Mouse (Mus musculus) neural tube, embryonic 11.5 days (tissue): ENCODE results near the gene Odf2. TPM values are rescaled to one million over a fixed set of nuclear protein-coding genes. Genes with fewer than 3 reads are reported as not detected.

Source experiments
- ATAC-seq: fragments of 200-750 bp; cut with Nextera tagmentation; 2 replicates; pipeline ENCODE4 v1.8.0; 2017; ENCODE audit warnings: moderate number of reproducible peaks, mild to moderate bottlenecking, moderate TSS enrichment, moderate library complexity; ENCODE audit not compliant: insufficient read depth, low FRiP score, low TSS enrichment
- DNase-seq: peaks from one replicate; pipeline ENCODE4 v3.0.0-alpha.2; 2015; ENCODE audit warnings: low spot score
- H3K27ac ChIP-seq: fragments of 300-500 bp; sonication (generic); 2 replicates; pipeline ENCODE4 v1.5.1; 2014; ENCODE audit warnings: low read depth, mild to moderate bottlenecking, low read length
- H3K27me3 ChIP-seq: fragments of 300-500 bp; sonication (generic); 2 replicates; pipeline ENCODE4 v1.6.1; 2014; ENCODE audit warnings: mild to moderate bottlenecking, low read length, mixed read lengths; ENCODE audit not compliant: control insufficient read depth, insufficient read depth
- H3K36me3 ChIP-seq: fragments of 300-500 bp; sonication (generic); 2 replicates; pipeline ENCODE4 v1.6.1; 2014; ENCODE audit warnings: mild to moderate bottlenecking, low read length, moderate library complexity, mixed read lengths; ENCODE audit not compliant: control insufficient read depth, insufficient read depth
- H3K4me1 ChIP-seq: fragments of 300-500 bp; sonication (generic); 2 replicates; pipeline ENCODE4 v1.6.1; 2014; ENCODE audit warnings: low read length, mixed read lengths; ENCODE audit not compliant: control insufficient read depth, insufficient read depth
- H3K4me2 ChIP-seq: fragments of 300-500 bp; sonication (generic); 2 replicates; pipeline ENCODE4 v1.6.1; 2014; ENCODE audit warnings: low read depth, mild to moderate bottlenecking, moderate library complexity
- H3K4me3 ChIP-seq: fragments of 300-500 bp; sonication (generic); 2 replicates; pipeline ENCODE4 v1.5.1; 2014; ENCODE audit warnings: low read depth, low read length
- H3K9ac ChIP-seq: fragments of 300-500 bp; sonication (generic); 2 replicates; pipeline ENCODE4 v1.6.1; 2014; ENCODE audit warnings: mild to moderate bottlenecking, low read length
- H3K9me3 ChIP-seq: fragments of 300-500 bp; sonication (generic); 2 replicates; pipeline ENCODE4 v1.6.1; 2016; ENCODE audit warnings: low read length; ENCODE audit not compliant: control insufficient read depth
- WGBS: fragments of 180-500 bp; shearing (Covaris S2); extraction: QIAGEN DNeasy Blood & Tissue Kit; methylation state at CpG from one replicate; pipeline ENCODE4 v1.1.7; 2014; 5-methylcytosine and 5-hydroxymethylcytosine counted together
- microRNA-seq: library from miRNA; unstranded; fragments of <30 nt; microRNA quantifications from one replicate; pipeline ENCODE4, GENCODE M21; 2016
- polyA plus RNA-seq: library from polyadenylated mRNA; unstranded; fragments of >200 nt; fragmentation: Nextera tagmentation; extraction: Ambion mirVana; gene quantifications from 2 replicates; pipeline ENCODE4 v1.2.1, GENCODE M21; 2014

Gene Odf2
- polyA plus RNA-seq, 1 experiment from 2014 or later = 74.6 TPM

DNA sequence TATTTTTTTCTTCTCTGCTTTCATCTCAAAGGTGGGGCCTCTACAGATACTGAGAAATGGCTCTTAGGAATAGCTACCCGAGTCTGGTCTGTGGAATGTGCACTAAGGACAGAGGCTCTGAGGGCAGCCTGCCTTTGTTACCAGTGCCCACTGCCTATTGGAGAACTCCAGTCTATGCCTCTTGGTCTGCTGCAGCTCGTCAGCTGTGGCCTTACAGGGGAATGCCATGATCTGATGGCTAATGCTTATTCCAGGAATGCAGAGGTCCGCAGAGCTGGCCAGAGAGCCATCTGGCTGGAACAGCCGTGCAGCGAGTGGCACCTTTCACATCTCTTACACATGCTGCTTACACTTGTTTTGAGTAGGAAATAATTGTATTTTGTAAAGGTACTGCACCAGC, 78.7 kb downstream of the Odf2 start:
- 53% methylated on average over 5 of the region's 5 CpGs for WGBS

DNA sequence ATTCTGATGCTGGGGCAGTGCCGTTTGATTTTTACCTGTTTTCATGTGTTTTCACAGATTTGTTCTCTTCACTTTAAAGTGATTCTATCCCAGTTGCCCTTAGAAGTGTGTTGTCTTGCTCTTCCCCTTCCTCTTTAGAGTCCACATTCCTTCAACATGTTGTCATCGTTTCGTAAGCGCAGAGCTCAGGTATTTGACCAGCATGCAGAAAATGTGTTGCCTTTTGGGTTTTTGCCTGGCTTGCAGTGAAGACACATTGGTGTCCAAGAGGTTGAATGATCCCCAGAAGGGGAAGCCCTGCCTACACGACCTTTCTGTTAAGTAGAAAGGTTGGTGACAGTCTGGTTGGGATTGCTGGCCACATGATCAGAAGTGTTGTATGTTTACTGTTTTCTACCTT, 79.6 kb downstream of the Odf2 start:
- Histone ChIP-seq H3K27ac (no peak overlapping the region), H3K4me2 (no peak overlapping the region), H3K9me3 (no peaks in the 10 kb centered on the region), H3K9ac (no peak overlapping the region), H3K27me3 (no peaks in the 10 kb centered on the region), H3K4me3 (no peak overlapping the region), H3K36me3 (peaks cover 7% of the 10 kb centered on the region), H3K4me1 (peaks cover 26% of the 10 kb centered on the region)
- DNase-seq (no peak), ATAC-seq (no peak)
- WGBS = 77% methylated on average over 5 of the region's 5 CpGs

More for the DNA sequence above, 78.7 kb downstream of the Odf2 start:
- Histone ChIP-seq H3K4me3 (peak overlapping the region; percentile 83), H3K27ac (no peak overlapping the region), H3K36me3 (peaks cover 7% of the 10 kb centered on the region), H3K9me3 (no peaks in the 10 kb centered on the region), H3K27me3 (no peaks in the 10 kb centered on the region), H3K4me2 (peak overlapping the region; percentile 46), H3K4me1 (peaks cover 24% of the 10 kb centered on the region), H3K9ac (peak overlapping the region; percentile 50)
- ATAC-seq (no peak), DNase-seq (no peak)

DNA sequence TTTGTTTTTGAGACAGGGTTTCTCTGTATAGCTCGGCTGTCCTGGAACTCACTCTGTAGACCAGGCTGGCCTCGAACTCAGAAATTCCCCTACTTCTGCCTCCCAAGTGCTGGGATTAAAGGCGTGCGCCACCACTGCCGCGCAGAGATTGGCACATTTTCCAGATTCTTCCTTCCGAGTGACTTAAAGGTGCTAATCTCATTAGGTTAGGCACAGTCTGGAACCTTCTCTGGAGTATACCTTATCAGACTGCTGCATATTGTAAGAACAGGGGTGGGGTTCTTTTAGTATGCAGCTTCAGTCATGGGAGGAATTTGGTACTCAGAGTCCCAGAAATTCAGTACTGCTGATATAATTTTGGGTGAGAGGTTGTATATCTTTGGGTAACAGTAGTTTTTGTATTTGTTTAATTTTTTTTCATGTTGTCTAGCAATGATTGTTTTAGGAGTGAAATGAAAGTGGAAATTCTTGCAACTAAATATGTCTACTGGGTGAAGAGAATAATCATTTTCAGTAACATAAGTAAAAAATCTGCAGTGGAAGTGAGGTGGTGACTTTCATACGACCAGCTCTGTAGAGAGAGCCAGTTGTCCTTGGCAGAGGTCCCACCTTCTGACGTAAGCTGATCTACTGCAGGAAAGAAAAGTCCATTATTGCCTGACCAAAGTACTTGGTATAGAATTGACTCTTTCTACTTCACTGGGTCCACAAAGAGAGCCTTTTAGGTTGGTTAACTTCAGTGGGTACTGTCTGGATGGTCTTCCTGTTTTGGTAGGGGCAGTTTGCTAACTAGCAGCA, 83.0 kb downstream of the Odf2 start:
- no peak overlapping the region for H3K4me3 ChIP-seq
- no peak overlapping the region for H3K4me2 ChIP-seq
- H3K27ac ChIP-seq = no peak overlapping the region
- DNase-seq = no peak
- peaks cover 14% of the 10 kb centered on the region for H3K4me1 ChIP-seq
- H3K9me3 ChIP-seq = no peaks in the 10 kb centered on the region
- H3K36me3 ChIP-seq = peaks cover 7% of the 10 kb centered on the region
- WGBS = 89% methylated on average over 9 of the region's 9 CpGs
- no peaks in the 10 kb centered on the region for H3K27me3 ChIP-seq
- H3K9ac ChIP-seq = no peak overlapping the region
- ATAC-seq = no peak

- Histone ChIP-seq H3K27me3 (no peaks in the 10 kb centered on the region), H3K4me2 (no peak overlapping the region), H3K36me3 (peaks cover 10% of the 10 kb centered on the region), H3K9me3 (no peaks in the 10 kb centered on the region), H3K4me3 (no peak overlapping the region), H3K4me1 (0 out of 2 replicates have a peak, but pooled peaks cover 4% of the 10 kb centered on the region), H3K9ac (no peak overlapping the region), H3K27ac (0 out of 2 replicates have a peak overlapping the region, but pooled peaks have one; percentile 27)
- WGBS = 3% methylated on average over 2 of the region's 2 CpGs
- ATAC-seq = no peak
- DNase-seq = no peak
These were observed 84.5 kb downstream of the Odf2 start for GRCm38 (mm10) chr2:29973525-29973924.

GRCm38 (mm10) chr2:29977307-29977706, 88.3 kb downstream of the Odf2 start:
- Histone ChIP-seq H3K9me3 (no peaks in the 10 kb centered on the region), H3K4me2 (no peak overlapping the region), H3K4me3 (no peak overlapping the region), H3K9ac (no peak overlapping the region), H3K27me3 (no peaks in the 10 kb centered on the region), H3K27ac (no peak overlapping the region), H3K4me1 (0 out of 2 replicates have a peak, but pooled peaks cover 2% of the 10 kb centered on the region), H3K36me3 (peaks cover 24% of the 10 kb centered on the region)
- DNase-seq = no peak
- no peak for ATAC-seq

DNA sequence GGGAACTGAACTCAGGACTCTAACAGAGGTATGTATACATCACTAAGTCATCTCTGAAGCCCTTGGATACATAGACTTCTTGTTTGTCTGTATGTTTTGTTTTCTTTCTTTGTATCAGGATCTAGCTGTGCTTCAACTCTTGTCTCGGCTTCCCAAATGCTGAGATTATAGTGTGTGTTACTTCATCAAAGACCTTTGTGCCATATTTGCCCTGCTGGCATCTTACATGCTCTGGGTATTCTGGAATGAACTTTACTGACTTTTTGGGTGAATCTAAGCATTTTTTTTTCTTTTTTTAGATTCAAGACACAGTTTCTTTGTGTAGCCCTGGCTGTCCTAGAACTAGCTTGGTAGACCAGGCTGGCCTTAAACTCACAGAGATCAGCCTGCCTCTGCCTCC, 91.6 kb downstream of the Odf2 start:
- no peaks in the 10 kb centered on the region for H3K27me3 ChIP-seq
- no peak for DNase-seq
- 88% methylated on average over 1 of the region's 1 CpGs for WGBS

More for the DNA sequence above, 91.6 kb downstream of the Odf2 start:
- H3K4me1 ChIP-seq = no peaks in the 10 kb centered on the region
- H3K27ac ChIP-seq = no peak overlapping the region
- no peak overlapping the region for H3K4me2 ChIP-seq
- H3K9ac ChIP-seq = no peak overlapping the region
- ATAC-seq = no peak
- H3K36me3 ChIP-seq = peaks cover 42% of the 10 kb centered on the region
- H3K4me3 ChIP-seq = no peak overlapping the region
- H3K9me3 ChIP-seq = no peaks in the 10 kb centered on the region

Small RNA genes lying within 50 kb of the gene (microRNA-seq; reads per million reads assigned to microRNA genes)
- not detected for gene Mir219a-2
- not detected for gene Mir219b

Other genes starting within 250 kb of the Odf2 start
- gene Gm13420, start 137.5 kb upstream of the Odf2 start, polyA plus RNA-seq = not detected in 2 replicates
- gene Gm13547, start 129.9 kb upstream of the Odf2 start, polyA plus RNA-seq = not detected in 2 replicates
- 41.8 and 46.6 TPM in 2 replicates for gene Coq4, start 101.7 kb upstream of the Odf2 start, polyA plus RNA-seq
- 31.4 and 33.9 TPM in 2 replicates for gene Trub2, start 100.7 kb upstream of the Odf2 start, polyA plus RNA-seq
- gene Slc27a4, start 86.6 kb upstream of the Odf2 start, polyA plus RNA-seq = 20.5 and 20.8 TPM in 2 replicates
- gene Urm1, start 69.1 kb upstream of the Odf2 start, polyA plus RNA-seq = 21.9 and 23.9 TPM in 2 replicates
- gene Cercam, start 20.1 kb upstream of the Odf2 start, polyA plus RNA-seq = 17.5 and 20.2 TPM in 2 replicates
- gene Gle1, start 46.2 kb downstream of the Odf2 start, polyA plus RNA-seq = 61.5 and 71.3 TPM in 2 replicates
- gene Sptan1, start 76.3 kb downstream of the Odf2 start, polyA plus RNA-seq = 194 and 196 TPM in 2 replicates
- 29.3 and 30.6 TPM in 2 replicates for gene Wdr34, start 159.7 kb downstream of the Odf2 start, polyA plus RNA-seq
- 647 and 654 TPM in 2 replicates for gene Set, start 168.2 kb downstream of the Odf2 start, polyA plus RNA-seq
- gene Pkn3, start 188.5 kb downstream of the Odf2 start, polyA plus RNA-seq = 6.7 and 7.0 TPM in 2 replicates
- gene Zdhhc12, start 204.4 kb downstream of the Odf2 start, polyA plus RNA-seq = 28.3 and 31.1 TPM in 2 replicates
- gene Zer1, start 235.4 kb downstream of the Odf2 start, polyA plus RNA-seq = 5.4 and 5.9 TPM in 2 replicates
- 12.4 and 15.3 TPM in 2 replicates for gene Tbc1d13, start 244.5 kb downstream of the Odf2 start, polyA plus RNA-seq